Mouse (Mus musculus) hindbrain, embryonic 11.5 days (tissue): ENCODE results near the gene Pkdrej. TPM values are rescaled to one million over a fixed set of nuclear protein-coding genes. Genes with fewer than 3 reads are reported as not detected.
"Not testable (repeated sequence)": the region's sequence is repeated elsewhere in the genome, so short reads cannot be mapped to it uniquely, and the experiment has no call there.

Source experiments
- ATAC-seq: fragments of 200-750 bp; cut with Nextera tagmentation; 2 replicates; pipeline ENCODE4 v1.8.0; 2017; ENCODE audit warnings: mild to moderate bottlenecking, moderate TSS enrichment, moderate library complexity; ENCODE audit not compliant: low FRiP score
- DNase-seq: peaks from one replicate; pipeline ENCODE4 v3.0.0-alpha.2; 2015; ENCODE audit warnings: low spot score
- H3K27ac ChIP-seq: fragments of 300-500 bp; sonication (generic); 2 replicates; pipeline ENCODE4 v1.5.1; 2014; ENCODE audit warnings: mild to moderate bottlenecking, low read depth, low read length
- H3K27me3 ChIP-seq: fragments of 300-500 bp; sonication (generic); 2 replicates; pipeline ENCODE4 v1.6.1; 2014; ENCODE audit warnings: mild to moderate bottlenecking, low read length, moderate library complexity, mixed read lengths; ENCODE audit not compliant: control insufficient read depth, insufficient read depth
- H3K36me3 ChIP-seq: fragments of 300-500 bp; sonication (generic); 2 replicates; pipeline ENCODE4 v1.6.1; 2014; ENCODE audit warnings: mild to moderate bottlenecking, low read length, moderate library complexity, mixed read lengths; ENCODE audit not compliant: control insufficient read depth, insufficient read depth
- H3K4me1 ChIP-seq: fragments of 300-500 bp; sonication (generic); replicated peaks from 2 replicates; pipeline ENCODE4 v1.6.1; 2014; ENCODE audit warnings: low read length, mixed read lengths; ENCODE audit not compliant: control insufficient read depth, insufficient read depth
- H3K4me2 ChIP-seq: fragments of 300-500 bp; sonication (generic); replicated peaks from 2 replicates; pipeline ENCODE4 v1.6.1; 2014; ENCODE audit warnings: mild to moderate bottlenecking, low read depth, low read length
- H3K4me3 ChIP-seq: fragments of 300-500 bp; sonication (generic); 2 replicates; pipeline ENCODE4 v1.5.1; 2014; ENCODE audit warnings: low read depth, low read length
- H3K9ac ChIP-seq: fragments of 300-500 bp; sonication (generic); 2 replicates; pipeline ENCODE4 v1.6.1; 2014; ENCODE audit warnings: low read depth, low read length
- H3K9me3 ChIP-seq: fragments of 300-500 bp; sonication (generic); 2 replicates; pipeline ENCODE4 v1.6.1; 2016; ENCODE audit warnings: low read length; ENCODE audit not compliant: control insufficient read depth
- WGBS: fragments of 180-500 bp; shearing (Covaris S2); extraction: QIAGEN DNeasy Blood & Tissue Kit; methylation state at CpG from one replicate; pipeline ENCODE4 v1.1.7; 2014; 5-methylcytosine and 5-hydroxymethylcytosine counted together
- polyA plus RNA-seq: library from polyadenylated mRNA; unstranded; fragments of >200 nt; fragmentation: Nextera tagmentation; extraction: Ambion mirVana; gene quantifications from 2 replicates; pipeline ENCODE4 v1.2.1, GENCODE M21; 2014

The Pkdrej gene
- polyA plus RNA-seq, 1 experiment from 2014 or later, result 0.02 TPM

- 83% methylated on average over 5 of the region's 5 CpGs for WGBS
- ATAC-seq (no peak), DNase-seq (no peak)
- Histone ChIP-seq H3K36me3 (no peaks in the 10 kb centered on the region), H3K4me2 (no peak overlapping the region), H3K4me1 (no peaks in the 10 kb centered on the region), H3K9me3 (no peaks in the 10 kb centered on the region), H3K9ac (no peak overlapping the region), H3K27ac (no peak overlapping the region), H3K4me3 (no peak overlapping the region), H3K27me3 (no peaks in the 10 kb centered on the region)
These were observed 34.8 kb downstream of the Pkdrej start for GRCm38 (mm10) chr15:85786711-85787110.

GRCm38 (mm10) chr15:85784341-85784740 is 37.2 kb downstream of the Pkdrej start:
- Histone ChIP-seq H3K36me3 (no peaks in the 10 kb centered on the region), H3K4me1 (no peaks in the 10 kb centered on the region), H3K9me3 (no peaks in the 10 kb centered on the region), H3K4me3 (no peak overlapping the region), H3K9ac (no peak overlapping the region), H3K27me3 (no peaks in the 10 kb centered on the region), H3K27ac (no peak overlapping the region), H3K4me2 (no peak overlapping the region)
- no peak for ATAC-seq
- DNase-seq, result no peak
- 92% methylated on average over 3 of the region's 3 CpGs for WGBS

GRCm38 (mm10) chr15:85783146-85783545 is 38.4 kb downstream of the Pkdrej start:
- Histone ChIP-seq H3K27me3 (no peaks in the 10 kb centered on the region), H3K4me2 (no peak overlapping the region), H3K9ac (no peak overlapping the region), H3K9me3 (no peaks in the 10 kb centered on the region), H3K4me1 (no peaks in the 10 kb centered on the region), H3K36me3 (no peaks in the 10 kb centered on the region), H3K4me3 (no peak overlapping the region), H3K27ac (no peak overlapping the region)
- WGBS, result 89% methylated on average over 4 of the region's 4 CpGs
- ATAC-seq (no peak), DNase-seq (no peak)

- H3K27me3 ChIP-seq, H3K27ac ChIP-seq, H3K4me2 ChIP-seq, H3K4me1 ChIP-seq, H3K9me3 ChIP-seq, DNase-seq, H3K36me3 ChIP-seq, ATAC-seq, H3K4me3 ChIP-seq, H3K9ac ChIP-seq: not testable (repeated sequence)
- 94% methylated on average over 6 of the region's 6 CpGs for WGBS
These were observed 42.6 kb downstream of the Pkdrej start for GRCm38 (mm10) chr15:85778891-85779290.

DNA sequence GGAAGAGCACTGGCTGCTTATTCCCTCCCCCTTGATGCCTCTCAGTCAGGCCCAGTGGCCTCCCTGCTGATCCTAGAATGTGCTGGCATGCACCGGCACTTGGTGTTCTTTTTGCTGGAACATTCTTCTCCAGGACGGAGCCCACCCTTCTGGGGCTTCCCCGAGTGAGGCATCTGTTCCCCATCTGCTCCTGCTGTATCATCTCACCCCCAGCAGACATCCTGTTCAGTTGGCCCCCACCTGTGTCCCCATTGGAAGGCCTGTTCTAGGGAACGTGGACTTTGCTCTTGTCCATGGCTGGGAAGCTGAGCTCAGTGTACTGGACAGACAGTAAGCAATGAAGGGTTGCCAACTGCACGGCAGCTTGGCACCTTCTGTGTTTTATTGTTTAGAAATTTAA is 44.8 kb downstream of the Pkdrej start:
- Histone ChIP-seq H3K4me3 (no peak overlapping the region), H3K4me2 (no peak overlapping the region), H3K4me1 (no peaks in the 10 kb centered on the region), H3K36me3 (no peaks in the 10 kb centered on the region), H3K9me3 (no peaks in the 10 kb centered on the region), H3K27me3 (no peaks in the 10 kb centered on the region), H3K27ac (no peak overlapping the region), H3K9ac (no peak overlapping the region)
- ATAC-seq (no peak), DNase-seq (no peak)
- WGBS, result 77% methylated on average over 5 of the region's 5 CpGs

DNA sequence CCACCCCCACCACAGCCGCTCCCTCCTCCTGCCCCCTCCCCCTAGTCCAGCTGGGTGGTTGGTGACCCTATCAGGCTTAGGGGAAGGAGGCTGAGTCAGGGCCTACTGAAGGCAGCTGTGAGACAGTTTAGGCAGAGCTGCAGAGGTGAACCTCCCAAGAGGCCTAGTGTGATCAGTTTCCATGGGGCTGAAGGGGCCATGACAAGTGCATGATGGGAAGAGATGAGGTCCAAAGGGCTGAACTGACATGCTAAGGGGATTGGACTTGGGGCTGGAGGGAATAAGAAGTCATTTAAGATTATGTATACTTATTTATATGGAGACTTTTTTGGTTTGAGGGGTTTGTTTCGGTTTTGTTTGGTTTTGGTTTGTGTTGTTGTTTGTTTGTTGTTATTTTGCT is 45.3 kb downstream of the Pkdrej start:
- H3K9ac ChIP-seq, result no peak overlapping the region
- H3K4me2 ChIP-seq, result no peak overlapping the region
- H3K4me3 ChIP-seq, result no peak overlapping the region
- DNase-seq (no peak), ATAC-seq (no peak)
- no peak overlapping the region for H3K27ac ChIP-seq
- no peaks in the 10 kb centered on the region for H3K9me3 ChIP-seq
- H3K36me3 ChIP-seq, result no peaks in the 10 kb centered on the region
- no peaks in the 10 kb centered on the region for H3K4me1 ChIP-seq
- 72% methylated on average over 2 of the region's 2 CpGs for WGBS
- H3K27me3 ChIP-seq, result no peaks in the 10 kb centered on the region

GRCm38 (mm10) chr15:85775001-85775400 is 46.5 kb downstream of the Pkdrej start:
- DNase-seq (no peak), ATAC-seq (no peak)
- H3K4me2 ChIP-seq, result no peak overlapping the region

GRCm38 (mm10) chr15:85774419-85774818 is 47.1 kb downstream of the Pkdrej start:
- no peak overlapping the region for H3K4me2 ChIP-seq
- no peak overlapping the region for H3K4me3 ChIP-seq
- 89% methylated on average over 9 of the region's 9 CpGs for WGBS
- H3K27me3 ChIP-seq, result no peaks in the 10 kb centered on the region
- no peak for DNase-seq
- no peaks in the 10 kb centered on the region for H3K9me3 ChIP-seq
- H3K27ac ChIP-seq, result no peak overlapping the region
- ATAC-seq, result no peak
- no peaks in the 10 kb centered on the region for H3K36me3 ChIP-seq
- no peaks in the 10 kb centered on the region for H3K4me1 ChIP-seq
- no peak overlapping the region for H3K9ac ChIP-seq

More at GRCm38 (mm10) chr15:85775001-85775400, 46.5 kb downstream of the Pkdrej start:
- H3K27me3 ChIP-seq, result no peaks in the 10 kb centered on the region
- H3K9ac ChIP-seq, result no peak overlapping the region
- no peak overlapping the region for H3K4me3 ChIP-seq
- H3K36me3 ChIP-seq, result no peaks in the 10 kb centered on the region
- no peaks in the 10 kb centered on the region for H3K9me3 ChIP-seq
- H3K27ac ChIP-seq, result no peak overlapping the region
- WGBS, result 92% methylated on average over 7 of the region's 7 CpGs
- H3K4me1 ChIP-seq, result no peaks in the 10 kb centered on the region

DNA sequence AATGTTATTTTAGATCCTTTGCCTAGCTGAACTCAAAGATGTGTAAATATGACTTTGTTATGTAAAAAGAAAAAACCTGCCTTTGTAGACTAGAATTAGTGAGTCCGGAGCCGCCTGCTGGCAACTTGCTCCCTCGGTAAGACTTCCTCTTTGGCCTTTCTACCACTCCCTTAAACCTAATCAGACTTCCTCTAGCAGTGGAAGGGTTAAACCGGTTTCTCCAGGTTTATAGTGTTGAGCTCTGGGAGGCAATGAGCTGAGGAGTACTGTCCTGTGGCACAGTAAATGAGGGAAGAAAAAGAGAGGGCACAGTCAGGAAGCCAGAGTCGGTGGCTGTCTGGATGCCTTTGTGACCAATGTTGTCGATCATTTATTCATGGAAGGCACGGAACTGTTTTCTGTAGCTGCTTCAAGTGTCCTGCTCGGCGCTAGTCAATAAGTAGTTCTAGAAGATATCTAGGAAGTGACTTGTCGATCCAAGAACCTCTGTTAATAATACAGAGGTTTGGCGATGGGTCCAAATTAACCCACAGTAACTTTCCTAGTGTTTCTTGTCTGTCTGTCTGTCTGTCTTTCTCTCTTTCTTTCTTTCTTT is 49.3 kb downstream of the Pkdrej start:
- WGBS, result 84% methylated on average over 11 of the region's 11 CpGs
- Histone ChIP-seq H3K9me3 (no peaks in the 10 kb centered on the region), H3K4me1 (no peaks in the 10 kb centered on the region), H3K27me3 (no peaks in the 10 kb centered on the region), H3K4me3 (no peak overlapping the region), H3K27ac (no peak overlapping the region), H3K9ac (no peak overlapping the region), H3K4me2 (no peak overlapping the region), H3K36me3 (no peaks in the 10 kb centered on the region)
- DNase-seq (no peak), ATAC-seq (no peak)
